Mouse (Mus musculus): Measurements from ENCODE around the gene Cop1.

The Cop1 gene

GRCm38 (mm10) chr1:159231781-159232571 is at the start of gene Cop1:
Gene Cop1 (plus strand): TSS chr1:159232320.
- DNase-seq (ENCODE audit: low read depth, low spot score): peak; percentile 94

GRCm38 (mm10) chr1:159186741-159187140 is 45.4 kb upstream of the Cop1 start:
- no peak for DNase-seq (ENCODE audit: low read depth, low spot score)

GRCm38 (mm10) chr1:159198603-159199002 is 33.5 kb upstream of the Cop1 start:
- no peak for DNase-seq (ENCODE audit: low read depth, low spot score)

GRCm38 (mm10) chr1:159199606-159200005 is 32.5 kb upstream of the Cop1 start:
- no peak for DNase-seq (ENCODE audit: low read depth, low spot score)

GRCm38 (mm10) chr1:159201220-159201619 is 30.9 kb upstream of the Cop1 start:
- DNase-seq (ENCODE audit: low read depth, low spot score): no peak

GRCm38 (mm10) chr1:159211711-159212110 is 20.4 kb upstream of the Cop1 start:
- DNase-seq (ENCODE audit: low read depth, low spot score): no peak

- DNase-seq (ENCODE audit: low read depth, low spot score): no peak
Measured at GRCm38 (mm10) chr1:159217437-159217836, 14.7 kb upstream of the Cop1 start.

- no peak for DNase-seq (ENCODE audit: low read depth, low spot score)
Measured at GRCm38 (mm10) chr1:159222046-159222445, 10.1 kb upstream of the Cop1 start.

- DNase-seq (ENCODE audit: low read depth, low spot score): no peak
Measured at GRCm38 (mm10) chr1:159225064-159225824, 6.9 kb upstream of the Cop1 start.

- DNase-seq (ENCODE audit: low read depth, low spot score): peak; percentile 54
Measured at GRCm38 (mm10) chr1:159232572-159233261, 597 bp downstream of the Cop1 start.

- no peak for DNase-seq (ENCODE audit: low read depth, low spot score)
Measured at GRCm38 (mm10) chr1:159233426-159233825, 1.3 kb downstream of the Cop1 start.

GRCm38 (mm10) chr1:159234496-159234895 is 2.4 kb downstream of the Cop1 start:
- DNase-seq (ENCODE audit: low read depth, low spot score): no peak

GRCm38 (mm10) chr1:159235674-159236073 is 3.6 kb downstream of the Cop1 start:
- DNase-seq (ENCODE audit: low read depth, low spot score): no peak

- no peak for DNase-seq (ENCODE audit: low read depth, low spot score)
Measured at GRCm38 (mm10) chr1:159238147-159238546, 6.0 kb downstream of the Cop1 start.

- no peak for DNase-seq (ENCODE audit: low read depth, low spot score)
Measured at GRCm38 (mm10) chr1:159250320-159250719, 18.2 kb downstream of the Cop1 start.

GRCm38 (mm10) chr1:159253078-159253477 is 21.0 kb downstream of the Cop1 start:
- no peak for DNase-seq (ENCODE audit: low read depth, low spot score)

GRCm38 (mm10) chr1:159254906-159255685 is 23.0 kb downstream of the Cop1 start:
- DNase-seq (ENCODE audit: low read depth, low spot score): no peak

- no peak for DNase-seq (ENCODE audit: low read depth, low spot score)
Measured at GRCm38 (mm10) chr1:159256543-159256942, 24.4 kb downstream of the Cop1 start.

- DNase-seq (ENCODE audit: low read depth, low spot score): no peak
Measured at GRCm38 (mm10) chr1:159263820-159264219, 31.7 kb downstream of the Cop1 start.

GRCm38 (mm10) chr1:159280072-159280471 is 48.0 kb downstream of the Cop1 start:
- no peak for DNase-seq (ENCODE audit: low read depth, low spot score)

GRCm38 (mm10) chr1:159281861-159282260 is 49.7 kb downstream of the Cop1 start:
- no peak for DNase-seq (ENCODE audit: low read depth, low spot score)
